Mouse (Mus musculus) NIH3T3 (cell line): ENCODE measurements around the gene Frmd4a.

Source experiments
- DNase-seq: peaks from one replicate; pipeline ENCODE4 v3.0.0-alpha.2; 2012; ENCODE audit warnings: low read depth

Frmd4a gene

GRCm38 (mm10) chr2:4619893-4620593 is 602.5 kb downstream of the Frmd4a start:
- DNase-seq, result no peak

- DNase-seq, result peak; percentile 74
These were observed 603.3 kb downstream of the Frmd4a start for GRCm38 (mm10) chr2:4620640-4621401.

- no peak for DNase-seq
These were observed 604.0 kb downstream of the Frmd4a start for GRCm38 (mm10) chr2:4621471-4621985.

GRCm38 (mm10) chr2:4626911-4627310 is 609.4 kb downstream of the Frmd4a start:
- DNase-seq, result no peak

- no peak for DNase-seq
These were observed 611.4 kb downstream of the Frmd4a start for GRCm38 (mm10) chr2:4628920-4629319.

GRCm38 (mm10) chr2:4629470-4629869 is 612.0 kb downstream of the Frmd4a start:
- no peak for DNase-seq

- no peak for DNase-seq
These were observed 612.8 kb downstream of the Frmd4a start for GRCm38 (mm10) chr2:4630197-4630835.

GRCm38 (mm10) chr2:4635804-4636203 is 618.3 kb downstream of the Frmd4a start:
- peak; percentile 49 for DNase-seq

- DNase-seq, result no peak
These were observed 619.1 kb downstream of the Frmd4a start for GRCm38 (mm10) chr2:4636656-4637055.

- no peak for DNase-seq
These were observed 620.7 kb downstream of the Frmd4a start for GRCm38 (mm10) chr2:4638189-4638588.

- no peak for DNase-seq
These were observed 627.5 kb downstream of the Frmd4a start for GRCm38 (mm10) chr2:4645066-4645465.

- peak; percentile 16 for DNase-seq
These were observed 630.6 kb downstream of the Frmd4a start for GRCm38 (mm10) chr2:4648094-4648493.

GRCm38 (mm10) chr2:4649646-4650045 is 632.1 kb downstream of the Frmd4a start:
- DNase-seq, result no peak

GRCm38 (mm10) chr2:4651500-4652285 is 634.2 kb downstream of the Frmd4a start, which contains the start of gene Prpf18:
Gene Prpf18 (minus strand): TSS chr2:4652113.
- peak; percentile 92 for DNase-seq

- DNase-seq, result peak; percentile 36
These were observed 643.2 kb downstream of the Frmd4a start for GRCm38 (mm10) chr2:4660677-4661076.
